Comparison of ENCODE assay signal across 18 mouse cellular contexts in genomic region chr1:166345602-166346001, GRCm38 (mm10). TPM values are rescaled to one million over a fixed set of nuclear protein-coding genes. Genes with fewer than 3 reads are reported as not detected.
A peak's percentile ranks its signal among the peaks of the same experiment; 100 is the strongest.
DNase-seq lines count a peak whose midpoint lies in the region; ATAC-seq and TF ChIP-seq lines count a peak whose summit lies in the region.
"Had no signal": no experiment of that assay in that cellular context is flagged by ENCODE, and none has a peak within 500 bp of the region (broad histone marks: within the 10 kb centered on the region; RNA-seq: fewer than 3 reads in every experiment).

No protein-coding gene starts in this region.

- no peak overlapping the region for H3K9ac ChIP-seq in liver, postnatal 0 days (replicated peaks)
- H3K9ac ChIP-seq: forebrain, embryonic 13.5 days; forebrain, postnatal 0 days; heart, embryonic 12.5 days had no signal

- no peaks in the 10 kb centered on the region for H3K27me3 ChIP-seq in liver, postnatal 0 days (ENCODE audit: insufficient read depth, low read length)
- H3K27me3 ChIP-seq: forebrain, embryonic 13.5 days; heart, embryonic 12.5 days had no signal

- DNase-seq in liver, postnatal 0 days, result no peak
- DNase-seq in liver, result no peak
- DNase-seq in kidney, adult 18-20 months, result no peak
- DNase-seq in kidney, postnatal 10 days, result no peak
- DNase-seq in ovary, adult 18-20 months (ENCODE audit: low spot score), result no peak
- DNase-seq in right cerebral cortex, postnatal 10 days (ENCODE audit: low spot score in 2 of 2), result no peak
- DNase-seq: adrenal gland, postnatal 10 days; cerebellum, adult 18-20 months; cerebellum, adult 9-11 months; cerebellum, postnatal 36 days; forebrain, postnatal 0 days; gastrocnemius, postnatal 14 days had no signal

- no peaks in the 10 kb centered on the region for H3K36me3 ChIP-seq in liver, postnatal 0 days (replicated peaks; ENCODE audit: insufficient read depth, low read length)
- H3K36me3 ChIP-seq: embryonic facial prominence, embryonic 10.5 days; heart, embryonic 12.5 days had no signal

- H3K4me3 ChIP-seq in liver, postnatal 0 days (ENCODE audit: low read depth, low read length), result no peak overlapping the region
- H3K4me3 ChIP-seq: embryonic facial prominence, embryonic 10.5 days; forebrain, embryonic 13.5 days; heart, embryonic 12.5 days had no signal

- ATAC-seq in liver, postnatal 0 days, result peak; percentile 29
- peak; percentile 87 for ATAC-seq in granulocyte monocyte progenitor cell, adult 5-6 weeks (replicated peaks; ENCODE audit: poor library complexity, severe bottlenecking)
- peak; percentile 86 for ATAC-seq in megakaryocyte progenitor cell, adult 5-6 weeks (replicated peaks; ENCODE audit: poor library complexity)
- ATAC-seq: forebrain, embryonic 13.5 days; forebrain, postnatal 0 days; hindbrain, embryonic 16.5 days had no signal

- H3K27ac ChIP-seq in liver, postnatal 0 days (ENCODE audit: low read depth), result 0 out of 2 replicates have a peak overlapping the region, but pooled peaks have one; percentile 29
- H3K27ac ChIP-seq: embryonic facial prominence, embryonic 10.5 days; forebrain, embryonic 13.5 days had no signal

- no peaks in the 10 kb centered on the region for H3K9me3 ChIP-seq in liver, postnatal 0 days (ENCODE audit: low read length)
- H3K9me3 ChIP-seq: embryonic facial prominence, embryonic 10.5 days; forebrain, embryonic 13.5 days; heart, embryonic 12.5 days had no signal

- no peaks in the 10 kb centered on the region for H3K4me1 ChIP-seq in liver, postnatal 0 days (ENCODE audit: insufficient read depth)
- H3K4me1 ChIP-seq: heart, embryonic 12.5 days had no signal

- H3K4me2 ChIP-seq in liver, postnatal 0 days (ENCODE audit: low read depth, low read length), result no peak overlapping the region
- H3K4me2 ChIP-seq: forebrain, embryonic 13.5 days; heart, embryonic 12.5 days had no signal

- TF ChIP-seq CTCF in liver, postnatal 0 days (IDR thresholded peaks at IDR 0.05; ENCODE audit: low read depth), result no peak

- TF ChIP-seq EP300 in liver, postnatal 0 days (IDR thresholded peaks at IDR 0.05; ENCODE audit: low read depth), result no peak

- WGBS in liver, postnatal 0 days (ENCODE audit: insufficient replicate concordance), result 77% methylated on average over 6 of the region's 6 CpGs

RNA-seq across cellular contexts. Expression of gene Tada1, which starts 33.3 kb away (rescaled TPM):
- polyA plus RNA-seq in liver, postnatal 0 days (2015; fragmentation: Nextera tagmentation; extraction: Ambion mirVana), result 13.5 and 13.7 TPM in 2 replicates
- 36.2 and 43.9 TPM in 2 replicates for total RNA-seq in granulocyte monocyte progenitor cell, adult 5-6 weeks (2014; fragmentation: Nextera tagmentation)
- 45.4 and 45.9 TPM in 2 replicates for total RNA-seq in granulocyte monocyte progenitor cell, adult 5-6 weeks (2017)
- 49.2 and 56.1 TPM in 2 replicates for total RNA-seq in megakaryocyte progenitor cell, adult 5-6 weeks (2015)
- total RNA-seq in megakaryocyte progenitor cell, adult 5-6 weeks (2017), result 36.1 and 44.9 TPM in 2 replicates

Comparison
In these comparisons a context has a peak if more than half of its experiments do, and no peak if none do; other contexts are left out.
1. ATAC-seq: peak in every context shown above with its lines; median percentile 87 in granulocyte monocyte progenitor cell, adult 5-6 weeks; 86 in megakaryocyte progenitor cell, adult 5-6 weeks; 29 in liver, postnatal 0 days.